Mouse (Mus musculus) spleen, embryonic (tissue): ENCODE measurements around the gene Wdr25.

Experiments used
- CTCF ChIA-PET: fragments of 350-600 bp; sonication (Branson Sonifier 250); formaldehyde crosslinking; loops from one replicate; lab custom pipeline; 2022; lab: Charles Lee

Gene Wdr25

GRCm38 (mm10) chr12:108982684-108982960, 89.2 kb downstream of the Wdr25 start:
- CTCF ChIA-PET: no interaction called here

DNA sequence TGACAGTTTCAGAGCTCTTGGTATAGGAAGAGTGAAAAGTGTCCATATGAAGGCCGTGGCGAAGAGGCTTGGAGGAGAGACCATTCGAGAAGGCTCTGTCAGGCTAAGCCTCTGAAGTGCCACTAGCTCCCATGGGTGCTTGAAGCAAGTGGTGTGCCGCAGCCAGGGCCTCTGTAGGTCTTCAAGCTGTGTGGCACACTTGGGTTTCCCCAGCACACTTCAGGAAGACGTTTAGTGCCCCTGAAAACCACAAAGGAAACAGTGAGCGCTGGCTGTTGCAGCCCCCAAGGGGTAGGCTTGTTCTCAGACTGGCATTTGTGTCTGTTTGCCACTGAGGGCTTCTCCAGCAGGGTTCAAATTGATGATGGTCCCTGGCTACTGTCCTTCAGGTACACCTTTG, 90.1 kb downstream of the Wdr25 start:
- CTCF ChIA-PET: no interaction called here

DNA sequence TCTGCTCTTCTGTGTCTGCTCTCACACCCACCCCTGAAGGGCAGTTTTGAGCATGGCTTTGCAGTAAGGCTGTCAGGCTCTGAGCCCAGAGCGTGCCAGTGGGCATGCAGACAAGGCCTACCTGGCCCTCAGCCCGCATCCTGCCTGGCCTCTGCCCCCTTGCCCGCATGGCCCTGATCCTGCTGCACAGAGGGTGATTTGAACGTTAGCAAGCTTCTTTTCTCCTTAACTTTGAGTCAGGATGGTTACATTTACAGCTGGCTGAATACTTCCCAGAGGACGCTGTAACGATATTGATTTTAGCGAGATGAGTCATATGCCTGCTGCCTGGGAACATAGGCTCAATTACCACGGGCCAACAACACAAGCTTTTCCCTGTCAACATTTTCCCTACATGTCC, 91.0 kb downstream of the Wdr25 start:
- CTCF ChIA-PET: no interaction called here

GRCm38 (mm10) chr12:108985025-108985424, 91.6 kb downstream of the Wdr25 start:
- CTCF ChIA-PET: no interaction called here

DNA sequence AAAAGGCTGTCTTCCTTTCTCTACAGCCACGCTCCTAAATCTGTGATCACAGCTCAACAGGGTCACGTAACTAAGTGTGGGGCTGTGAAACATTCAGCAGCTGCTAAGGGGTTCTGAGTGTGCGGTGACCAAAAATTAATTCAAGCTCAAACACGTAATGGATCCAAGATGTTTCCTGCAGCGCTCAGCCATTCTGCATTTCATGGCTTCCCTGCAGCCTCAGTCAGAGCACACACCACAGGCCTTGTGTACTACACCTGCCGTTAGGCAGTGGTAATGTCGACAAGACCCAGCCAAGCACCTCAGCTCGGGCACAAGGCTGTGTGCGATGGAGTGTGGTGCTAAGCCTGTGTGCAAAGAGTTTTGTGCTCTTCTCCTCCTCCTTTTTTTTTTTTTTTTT, 94.0 kb downstream of the Wdr25 start:
- CTCF ChIA-PET: no interaction called here

DNA sequence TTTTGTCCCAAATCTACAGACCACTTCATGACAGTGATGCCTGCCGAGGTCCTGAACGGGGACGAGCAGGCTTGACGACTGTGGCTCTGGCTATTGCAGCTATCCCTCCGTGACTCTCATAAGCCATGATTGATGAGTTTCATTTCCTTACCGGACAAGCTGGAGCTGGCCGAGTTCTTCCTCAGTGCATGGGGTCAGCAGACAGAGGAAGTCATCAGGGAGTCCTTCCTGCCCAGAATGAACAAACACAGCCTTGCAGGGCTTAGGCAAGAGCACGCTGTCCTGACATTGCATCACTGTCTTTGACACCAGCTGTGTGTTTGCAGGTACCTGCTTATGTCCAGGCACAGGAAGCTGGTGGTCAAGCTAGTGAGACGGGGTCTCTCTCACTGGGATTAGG, 97.0 kb downstream of the Wdr25 start:
- CTCF ChIA-PET: no interaction called here

DNA sequence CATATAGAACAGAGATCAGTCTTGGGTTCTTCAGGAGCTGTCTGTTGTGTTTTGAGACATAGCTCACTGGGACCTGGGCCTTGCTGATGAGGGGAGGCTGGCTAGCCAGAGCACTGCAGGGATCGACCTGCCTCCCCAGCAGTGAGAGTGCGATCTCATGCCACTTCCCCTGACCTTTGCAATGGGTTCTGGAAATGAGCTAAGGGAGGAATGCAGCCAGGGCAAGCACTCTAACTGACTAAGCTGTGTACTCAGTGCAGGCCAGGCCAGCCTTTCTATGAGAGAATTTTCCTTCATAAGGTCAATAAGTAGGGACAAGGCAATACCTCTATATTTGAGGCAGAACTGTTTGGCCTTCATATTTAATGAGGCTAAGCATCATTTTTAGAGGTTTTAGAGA, 99.6 kb downstream of the Wdr25 start:
- CTCF ChIA-PET: no interaction called here

GRCm38 (mm10) chr12:108994436-108995031, 101.1 kb downstream of the Wdr25 start:
- CTCF ChIA-PET: no interaction called here

GRCm38 (mm10) chr12:108995976-108996636, 102.7 kb downstream of the Wdr25 start:
- CTCF ChIA-PET: no interaction called here

- CTCF ChIA-PET: no interaction called here
Measured at GRCm38 (mm10) chr12:108997249-108997648, 103.8 kb downstream of the Wdr25 start.

GRCm38 (mm10) chr12:109002978-109003377, 109.5 kb downstream of the Wdr25 start:
- CTCF ChIA-PET: no interaction called here

DNA sequence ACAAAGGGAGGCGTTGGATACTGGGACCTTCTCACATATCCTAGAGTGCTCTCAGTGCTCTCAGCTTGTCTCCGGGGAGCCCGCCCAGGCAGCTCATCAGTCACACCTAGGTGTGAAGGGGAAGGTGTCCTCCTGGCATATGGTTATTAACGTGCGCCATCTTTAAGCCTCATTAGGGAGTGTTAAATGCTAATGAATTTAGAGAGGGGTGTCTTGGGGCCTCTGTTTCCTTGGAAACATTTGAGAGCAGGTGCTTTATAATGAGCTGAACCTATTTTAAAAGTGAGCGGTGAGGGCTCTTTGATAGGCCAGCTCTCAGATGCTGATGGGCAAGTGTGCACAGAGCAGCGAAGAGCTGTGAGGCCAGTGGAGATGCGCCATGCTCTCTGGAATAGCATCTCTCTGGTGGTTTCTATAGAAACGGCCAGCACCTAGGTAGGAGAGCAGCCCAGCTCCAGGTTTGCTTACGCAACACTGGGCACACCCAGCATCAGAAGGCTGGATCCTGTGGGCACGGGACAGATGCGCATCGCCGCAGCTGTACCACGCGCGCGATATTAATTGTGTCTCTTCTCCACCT, 116.7 kb downstream of the Wdr25 start:
- CTCF ChIA-PET: no interaction called here

- CTCF ChIA-PET: no interaction called here
Measured at GRCm38 (mm10) chr12:109022181-109022691, 128.8 kb downstream of the Wdr25 start.

DNA sequence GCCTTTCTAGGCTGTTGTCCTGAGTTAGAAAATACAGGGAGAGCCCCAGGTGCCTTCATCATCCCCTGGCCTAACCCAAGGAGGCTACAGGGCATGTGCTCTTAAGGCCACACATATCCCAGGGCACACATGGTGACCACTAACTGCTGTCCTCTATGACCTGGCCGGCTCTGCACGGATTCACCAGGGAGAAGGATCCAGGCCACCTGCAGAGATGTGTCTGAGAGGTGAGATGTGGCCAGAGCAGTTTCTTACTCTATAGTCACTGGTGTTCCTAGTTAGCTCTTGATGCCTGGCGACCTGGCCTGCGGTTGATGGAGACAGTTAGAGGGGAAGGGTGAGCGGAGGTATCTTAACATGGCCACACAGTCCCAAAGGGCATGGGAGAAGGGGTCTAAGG, 129.5 kb downstream of the Wdr25 start:
- CTCF ChIA-PET: no interaction called here

DNA sequence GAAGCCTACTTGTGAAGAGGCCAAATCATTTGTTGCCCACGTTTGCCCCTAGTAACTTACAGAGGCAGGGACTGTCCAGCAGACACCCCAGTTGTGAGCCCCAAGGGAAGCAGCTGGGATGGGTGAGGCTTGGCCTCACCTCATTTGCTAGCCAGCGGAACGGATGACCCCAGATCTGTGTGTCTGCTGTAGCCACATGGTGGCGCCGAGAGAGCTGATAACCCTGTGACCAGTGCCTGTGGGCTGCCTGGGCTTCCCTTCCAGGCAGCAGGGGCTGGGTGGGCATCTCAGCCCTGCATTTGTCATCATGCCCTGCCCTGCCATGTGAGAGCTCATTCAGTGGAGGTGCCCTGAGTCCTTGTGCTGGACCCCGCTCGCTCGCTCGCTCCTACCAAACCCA, 130.3 kb downstream of the Wdr25 start:
- CTCF ChIA-PET: no interaction called here

GRCm38 (mm10) chr12:109037026-109037425, 143.6 kb downstream of the Wdr25 start:
- CTCF ChIA-PET: no interaction called here

GRCm38 (mm10) chr12:109038179-109038819, 144.9 kb downstream of the Wdr25 start:
- CTCF ChIA-PET: no interaction called here

DNA sequence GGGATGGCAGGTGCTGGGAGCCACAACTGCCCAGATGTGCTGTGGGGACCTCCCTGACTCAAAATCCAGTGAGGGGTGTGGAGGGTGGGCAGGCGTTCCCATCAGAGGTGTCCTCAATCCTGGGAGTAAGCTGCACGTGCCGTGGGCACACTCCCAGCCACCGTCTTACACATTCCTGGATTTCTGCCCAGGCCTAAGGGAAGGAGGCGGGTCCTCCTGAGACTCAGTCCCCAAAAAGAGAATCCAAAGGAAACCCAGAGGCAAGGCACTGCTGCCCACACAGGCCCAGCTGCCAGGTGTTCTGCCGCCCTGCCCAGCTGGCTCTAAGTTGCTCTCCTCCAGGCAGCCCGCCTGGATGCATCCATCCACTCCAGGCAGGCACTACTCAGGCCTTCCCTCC, 145.9 kb downstream of the Wdr25 start:
- CTCF ChIA-PET: no interaction called here

- CTCF ChIA-PET: interaction anchor here (0.6 to 1.0 kb wide), 2 partner anchors 26 to 269 kb away, joined by 4 read pairs; no protein-coding TSS in a partner anchor
Measured at GRCm38 (mm10) chr12:109044497-109044896, 151.1 kb downstream of the Wdr25 start.

DNA sequence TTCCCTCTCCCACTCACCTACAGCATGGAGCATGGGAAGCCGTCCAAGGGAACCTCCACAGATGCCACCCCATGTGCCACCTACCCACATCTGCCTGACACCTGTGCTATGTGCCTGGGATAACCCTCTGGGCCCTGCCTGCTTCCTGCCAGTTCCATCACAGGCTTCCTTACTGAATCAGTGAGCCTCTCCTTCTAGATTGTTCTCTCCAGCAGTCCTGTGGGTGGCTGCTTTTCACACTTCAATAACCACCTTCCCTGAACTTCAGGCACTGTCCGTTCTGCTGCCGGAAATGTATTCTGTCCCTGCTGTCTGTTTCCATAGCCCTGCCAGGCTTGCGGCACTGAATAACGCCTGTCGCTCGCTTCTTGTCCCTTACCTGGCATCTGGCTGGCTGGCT, 152.2 kb downstream of the Wdr25 start:
- CTCF ChIA-PET: interaction anchor here (0.7 kb wide), 1 partner anchor 298 kb away, joined by 15 read pairs; no protein-coding TSS in a partner anchor

- CTCF ChIA-PET: interaction anchor here (0.6 kb wide), 1 partner anchor 22 kb away, joined by 8 read pairs; no protein-coding TSS in a partner anchor
Measured at GRCm38 (mm10) chr12:109049949-109050348, 156.5 kb downstream of the Wdr25 start.

DNA sequence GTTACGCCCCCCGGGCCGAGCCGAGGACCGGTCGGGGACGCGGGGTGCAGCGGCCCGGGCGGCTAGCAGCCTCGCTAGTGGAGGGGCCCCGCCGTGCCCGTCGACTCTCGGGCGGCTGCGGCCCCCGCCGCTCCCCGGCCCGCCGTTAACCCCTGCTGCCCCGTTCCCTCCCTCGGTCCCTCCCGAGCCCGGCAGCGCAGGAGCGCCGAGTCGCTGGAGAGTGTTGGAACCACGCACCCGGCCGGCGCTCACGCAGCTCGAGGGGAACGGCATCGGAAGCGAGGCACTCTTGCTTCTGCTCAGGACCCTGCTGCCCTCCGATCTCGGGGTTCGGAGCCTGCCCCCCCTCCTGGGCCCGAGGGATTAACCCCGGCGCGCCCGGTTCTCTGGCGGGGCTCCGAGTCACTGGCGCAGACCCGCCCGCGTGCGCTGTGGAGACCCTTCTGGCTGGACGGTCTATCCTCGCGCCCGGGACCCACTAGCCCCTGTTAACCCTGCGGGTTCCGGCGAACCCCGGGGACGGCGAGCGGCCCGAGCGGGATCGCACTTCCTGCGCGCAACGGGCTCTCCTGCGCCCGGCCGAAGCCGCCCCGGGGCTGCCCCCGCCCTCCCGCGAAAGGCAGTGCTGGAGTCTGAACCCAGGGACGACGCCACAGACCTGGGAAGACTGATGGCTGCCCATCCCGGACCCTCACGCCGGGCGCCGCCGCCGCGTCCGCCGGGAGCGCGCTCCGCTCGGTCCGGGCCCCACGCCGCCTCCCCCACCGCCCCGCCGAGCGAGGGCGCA, 159.8 kb downstream of the Wdr25 start:
- CTCF ChIA-PET: no interaction called here
